Mouse (Mus musculus): ENCODE results near the gene Ltbp1.

Gene Ltbp1

GRCm38 (mm10) chr17:75228321-75228720 lies 223.0 kb downstream of the Ltbp1 start:
- intact Hi-C loops (cut with DNase I): no loop called here

- intact Hi-C loops (cut with DNase I): no loop called here
These were observed 227.8 kb downstream of the Ltbp1 start for GRCm38 (mm10) chr17:75233206-75233605.

GRCm38 (mm10) chr17:75233923-75234322 lies 228.6 kb downstream of the Ltbp1 start:
- intact Hi-C loops (cut with DNase I): no loop called here

- intact Hi-C loops (cut with DNase I): no loop called here
These were observed 230.4 kb downstream of the Ltbp1 start for GRCm38 (mm10) chr17:75235781-75236180.

GRCm38 (mm10) chr17:75236543-75236942 lies 231.2 kb downstream of the Ltbp1 start:
- intact Hi-C loops (cut with DNase I): no loop called here

GRCm38 (mm10) chr17:75237456-75237855 lies 232.1 kb downstream of the Ltbp1 start:
- intact Hi-C loops (cut with DNase I): no loop called here

- intact Hi-C loops (cut with DNase I): no loop called here
These were observed 233.3 kb downstream of the Ltbp1 start for GRCm38 (mm10) chr17:75238655-75239054.

- intact Hi-C loops (cut with DNase I): no loop called here
These were observed 234.2 kb downstream of the Ltbp1 start for GRCm38 (mm10) chr17:75239545-75239944.

GRCm38 (mm10) chr17:75242086-75242485 lies 236.7 kb downstream of the Ltbp1 start:
- intact Hi-C loops (cut with DNase I): no loop called here

- intact Hi-C loops (cut with DNase I): no loop called here
These were observed 237.9 kb downstream of the Ltbp1 start for GRCm38 (mm10) chr17:75243221-75243620.

- intact Hi-C loops (cut with DNase I): no loop called here
These were observed 238.8 kb downstream of the Ltbp1 start for GRCm38 (mm10) chr17:75244148-75244547.

GRCm38 (mm10) chr17:75245085-75245484 lies 239.7 kb downstream of the Ltbp1 start:
- intact Hi-C loops (cut with DNase I): no loop called here

GRCm38 (mm10) chr17:75248632-75249031 lies 243.3 kb downstream of the Ltbp1 start:
- intact Hi-C loops (cut with DNase I): no loop called here

- intact Hi-C loops (cut with DNase I): no loop called here
These were observed 245.2 kb downstream of the Ltbp1 start for GRCm38 (mm10) chr17:75250571-75250970.

- intact Hi-C loops (cut with DNase I): no loop called here
These were observed 245.7 kb downstream of the Ltbp1 start for GRCm38 (mm10) chr17:75251094-75251493.

GRCm38 (mm10) chr17:75252540-75252939 lies 247.2 kb downstream of the Ltbp1 start:
- intact Hi-C loops (cut with DNase I): no loop called here

- intact Hi-C loops (cut with DNase I): no loop called here
These were observed 249.5 kb downstream of the Ltbp1 start for GRCm38 (mm10) chr17:75254909-75255308.

GRCm38 (mm10) chr17:75255967-75256366 lies 250.6 kb downstream of the Ltbp1 start:
- intact Hi-C loops (cut with DNase I): no loop called here

GRCm38 (mm10) chr17:75258427-75258826 lies 253.1 kb downstream of the Ltbp1 start:
- intact Hi-C loops (cut with DNase I): no loop called here

GRCm38 (mm10) chr17:75263336-75263990 lies 258.1 kb downstream of the Ltbp1 start:
- intact Hi-C loops (cut with DNase I): no loop called here

- intact Hi-C loops (cut with DNase I): no loop called here
These were observed 263.1 kb downstream of the Ltbp1 start for GRCm38 (mm10) chr17:75268506-75268905.

GRCm38 (mm10) chr17:75272446-75272845 lies 267.1 kb downstream of the Ltbp1 start:
- intact Hi-C loops (cut with DNase I): no loop called here

- intact Hi-C loops (cut with DNase I): no loop called here
These were observed 267.9 kb downstream of the Ltbp1 start for GRCm38 (mm10) chr17:75273272-75273671.

- intact Hi-C loops (cut with DNase I): no loop called here
These were observed 269.9 kb downstream of the Ltbp1 start for GRCm38 (mm10) chr17:75275302-75275701.

Measured in adrenal gland (tissue).